Mouse (Mus musculus) layer of hippocampus, postnatal 14 days (tissue): ENCODE measurements at regions not wholly inside any gene's neighbourhood (a gene's known extent, or its start where the extent isn't known, plus 50 kb on each side); places are given as distances from the start of the nearest gene placed in this dataset.

Experiments
- DNase-seq, 2 experiments: peaks; one replicate each; pipeline ENCODE4 v3.0.0; 2021 to 2022; ENCODE audit warnings: low spot score in 2 of 2, mixed read lengths in 1 of 2

GRCm38 (mm10) chr15:68014605-68015305, 1514.0 kb upstream of the Lrrc6 start:
- no peak for DNase-seq

DNA sequence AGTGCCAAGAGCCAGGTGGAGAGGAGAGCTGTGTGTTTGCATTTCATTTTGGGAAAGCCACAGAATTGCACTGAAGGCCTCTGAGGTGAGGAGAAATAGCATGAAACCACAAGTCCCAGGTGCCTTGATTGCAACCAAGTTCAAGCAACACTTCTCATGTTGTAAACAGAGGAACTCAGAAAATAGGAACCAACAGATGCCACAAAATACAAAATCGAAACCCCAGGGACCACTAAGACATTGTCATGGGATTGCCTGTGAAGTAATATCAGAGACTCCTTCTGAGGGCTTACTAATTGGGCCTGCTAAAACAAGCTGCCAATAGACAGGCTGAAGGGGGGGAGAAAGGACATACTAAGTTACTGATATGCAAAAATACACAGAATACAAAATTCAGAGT, 1510.5 kb upstream of the Lrrc6 start:
- DNase-seq: no peak

- DNase-seq: no peak
Observed at GRCm38 (mm10) chr15:68010189-68010588, 1509.5 kb upstream of the Lrrc6 start.

DNA sequence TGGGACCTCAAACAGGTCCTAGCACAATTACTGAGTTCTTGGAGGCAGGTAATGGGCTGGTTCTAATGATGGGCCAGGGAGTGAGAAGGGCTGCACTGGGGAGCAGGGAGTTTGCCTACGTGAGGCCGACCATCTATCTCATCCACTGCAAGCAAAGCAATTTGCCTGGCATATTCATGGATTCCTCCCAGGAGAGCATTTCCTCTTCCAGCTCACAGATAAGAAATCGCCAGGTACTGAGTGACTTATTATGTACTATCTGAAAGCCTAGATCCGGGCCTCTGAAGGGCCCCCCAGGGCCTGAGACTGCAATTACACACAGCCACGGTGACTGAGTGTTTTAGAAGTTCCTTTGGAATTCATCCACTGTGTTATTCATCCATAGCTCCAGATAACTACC, 1504.1 kb upstream of the Lrrc6 start:
- no peak for DNase-seq

GRCm38 (mm10) chr15:67996532-67996931, 1495.8 kb upstream of the Lrrc6 start:
- peak in 1 of 2 experiments; percentile 16 for DNase-seq

- no peak for DNase-seq
Observed at GRCm38 (mm10) chr15:67989428-67990272, 1488.9 kb upstream of the Lrrc6 start.

GRCm38 (mm10) chr15:67987941-67988340, 1487.2 kb upstream of the Lrrc6 start:
- no peak for DNase-seq

GRCm38 (mm10) chr15:67983253-67983652, 1482.5 kb upstream of the Lrrc6 start:
- no peak for DNase-seq

- DNase-seq: no peak
Observed at GRCm38 (mm10) chr15:67981876-67982275, 1481.2 kb upstream of the Lrrc6 start.

DNA sequence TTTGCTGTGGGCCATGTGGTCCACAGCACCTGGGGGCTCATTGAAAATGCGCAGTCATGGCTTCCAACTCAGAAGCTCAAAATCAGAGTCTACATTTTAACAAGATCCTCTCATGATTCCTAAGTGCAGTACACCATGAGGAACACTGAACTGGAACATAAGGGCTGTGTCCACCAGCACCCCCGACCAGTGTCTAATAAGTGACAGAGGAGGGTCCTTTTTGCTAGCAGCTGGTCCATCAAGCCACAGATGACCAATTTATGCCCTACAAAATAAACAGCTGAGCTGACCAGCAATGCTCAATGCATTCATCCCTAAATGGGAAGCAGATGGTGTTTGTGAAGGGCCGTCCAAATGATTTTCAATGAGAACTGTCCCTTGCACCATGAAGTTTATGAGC, 1478.7 kb upstream of the Lrrc6 start:
- no peak for DNase-seq

DNA sequence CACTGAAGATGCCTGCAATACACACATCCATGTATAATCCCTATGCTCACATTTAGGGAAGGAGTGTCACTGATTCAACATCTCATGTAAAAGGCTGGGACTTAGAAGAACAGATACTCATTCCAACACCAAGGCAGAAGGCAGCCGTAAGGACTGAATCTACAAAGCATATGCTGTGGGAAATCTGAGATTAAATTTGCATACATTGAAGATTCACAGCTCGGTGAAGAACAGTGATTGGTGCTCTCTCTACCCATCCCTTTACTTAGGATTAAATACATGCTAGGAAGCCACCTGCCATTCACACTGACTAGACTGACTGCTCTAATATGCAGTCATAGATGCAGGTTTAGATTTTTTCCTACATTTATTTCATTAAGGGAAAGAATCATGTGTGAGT, 1476.5 kb upstream of the Lrrc6 start:
- peak in 1 of 2 experiments; percentile 26 for DNase-seq

DNA sequence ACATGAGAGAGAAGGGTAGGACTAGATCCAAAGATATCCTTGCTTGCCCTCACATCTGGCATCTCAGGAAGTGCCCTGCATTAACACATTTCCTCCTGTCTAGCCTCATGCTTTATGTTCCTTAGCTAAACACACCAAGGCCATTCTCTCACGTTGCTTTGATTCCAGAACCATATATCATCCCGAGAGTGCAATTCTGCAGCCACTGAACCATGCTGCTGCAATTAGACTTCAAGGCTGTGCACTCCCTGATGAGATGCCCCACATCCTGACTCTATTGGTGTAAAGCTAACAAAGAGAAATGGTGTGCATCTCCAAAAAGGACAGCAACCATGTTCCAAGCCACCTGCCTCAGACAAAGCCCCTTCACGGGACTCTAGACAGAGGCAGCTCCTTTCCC, 1471.3 kb upstream of the Lrrc6 start:
- DNase-seq: no peak

- DNase-seq: no peak
Observed at GRCm38 (mm10) chr15:67954216-67954615, 1453.5 kb upstream of the Lrrc6 start.

GRCm38 (mm10) chr15:67950281-67951040, 1449.8 kb upstream of the Lrrc6 start:
- DNase-seq: peak in 1 of 2 experiments; percentile 25

GRCm38 (mm10) chr15:67944330-67945082, 1443.8 kb upstream of the Lrrc6 start:
- no peak for DNase-seq

GRCm38 (mm10) chr15:67943046-67943445, 1442.3 kb upstream of the Lrrc6 start:
- no peak for DNase-seq

GRCm38 (mm10) chr15:67940510-67940909, 1439.8 kb upstream of the Lrrc6 start:
- DNase-seq: peak in 1 of 2 experiments; percentile 25

- DNase-seq: no peak
Observed at GRCm38 (mm10) chr15:67924885-67925284, 1424.2 kb upstream of the Lrrc6 start.

DNA sequence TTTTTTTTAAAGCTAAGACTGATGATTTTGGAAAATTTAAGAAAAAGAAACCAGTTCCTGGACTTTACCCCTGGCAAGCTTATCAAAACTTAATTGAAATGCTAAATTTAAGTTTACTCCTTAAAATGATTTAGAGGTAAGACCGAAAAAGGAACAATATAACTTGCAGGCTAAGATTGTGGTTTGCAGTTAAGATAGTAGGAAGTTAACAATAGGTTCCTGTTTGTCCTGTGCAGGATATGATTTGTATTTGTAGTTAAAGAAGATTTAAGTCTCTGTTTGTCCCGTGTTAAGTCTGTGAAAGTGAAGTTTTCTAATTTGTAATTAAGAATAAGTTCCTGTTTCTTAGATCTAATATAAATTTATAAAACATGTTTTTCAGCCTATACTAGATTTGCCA, 1406.3 kb upstream of the Lrrc6 start:
- no peak for DNase-seq

DNA sequence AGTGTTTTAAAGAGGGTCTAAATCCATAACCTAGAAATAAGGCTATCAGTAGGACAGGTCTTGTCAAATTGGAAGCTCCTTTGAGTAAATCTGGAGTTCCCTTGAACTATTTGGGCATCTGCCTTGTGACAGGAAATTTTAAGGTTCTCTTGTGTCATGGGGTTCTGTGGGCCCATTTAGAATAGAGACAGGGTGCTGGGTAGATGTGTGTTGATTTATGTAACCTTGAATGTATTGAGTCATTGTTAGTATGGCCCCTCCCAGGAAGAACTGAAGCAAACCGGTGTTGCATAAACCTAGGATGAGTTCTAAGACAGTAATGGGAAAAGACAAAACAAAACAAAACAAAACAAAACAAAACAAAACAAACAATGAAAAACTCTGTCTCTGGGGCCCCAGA, 1404.6 kb upstream of the Lrrc6 start:
- no peak for DNase-seq

- no peak for DNase-seq
Observed at GRCm38 (mm10) chr15:67904646-67905045, 1403.9 kb upstream of the Lrrc6 start.
